Mouse (Mus musculus): ENCODE data around the gene Fxyd4. TPM values are rescaled to one million over a fixed set of nuclear protein-coding genes. Genes with fewer than 3 reads are reported as not detected.

The Fxyd4 gene
- polyA plus RNA-seq, 1 experiment from 2014 or later = 0.73 TPM

GRCm38 (mm10) chr6:117888032-117888431, 49.5 kb downstream of the Fxyd4 start:
- peaks cover 0 to 5% of the 10 kb centered on the region in 2 experiments; a peak in 2 of 4 replicates for H3K4me1 ChIP-seq (ENCODE audit: control insufficient read depth in 2 of 2, insufficient read depth in 2 of 2, low read length in 2 of 2)
- H3K27ac ChIP-seq (replicated peaks in 1 of 2; ENCODE audit: control insufficient read depth in 1 of 2, insufficient read depth in 1 of 2, low read depth in 2 of 2, low read length in 2 of 2) = no peak overlapping the region
- no peaks in the 10 kb centered on the region for H3K9me3 ChIP-seq (ENCODE audit: control insufficient read depth, low read length)
- no peaks in the 10 kb centered on the region for H3K36me3 ChIP-seq (ENCODE audit: control insufficient read depth, insufficient read depth, low read length)
- no peaks in the 10 kb centered on the region for H3K27me3 ChIP-seq (ENCODE audit: control insufficient read depth, insufficient read depth, low read length)
- no peak overlapping the region for H3K4me2 ChIP-seq (ENCODE audit: low read length)
- ATAC-seq (ENCODE audit: insufficient number of reproducible peaks, insufficient read depth, low FRiP score, low read depth) = no peak
- WGBS = 24% methylated on average over 1 of the region's 1 CpGs
- no peak overlapping the region for H3K4me3 ChIP-seq (ENCODE audit: control insufficient read depth in 1 of 2, insufficient read depth in 1 of 2, low read depth in 1 of 2, low read length in 2 of 2)
- H3K9ac ChIP-seq (ENCODE audit: low read length) = no peak overlapping the region

GRCm38 (mm10) chr6:117885943-117886342, 51.5 kb downstream of the Fxyd4 start:
- peaks cover 0 to 5% of the 10 kb centered on the region in 2 experiments; a peak in 2 of 4 replicates for H3K4me1 ChIP-seq (ENCODE audit: control insufficient read depth in 2 of 2, insufficient read depth in 2 of 2, low read length in 2 of 2)
- 74% methylated on average over 2 of the region's 2 CpGs for WGBS
- no peak overlapping the region for H3K4me2 ChIP-seq (ENCODE audit: low read length)
- H3K27me3 ChIP-seq (ENCODE audit: control insufficient read depth, insufficient read depth, low read length) = no peaks in the 10 kb centered on the region
- no peak for ATAC-seq (ENCODE audit: insufficient number of reproducible peaks, insufficient read depth, low FRiP score, low read depth)
- no peak overlapping the region for H3K27ac ChIP-seq (replicated peaks in 1 of 2; ENCODE audit: control insufficient read depth in 1 of 2, insufficient read depth in 1 of 2, low read depth in 2 of 2, low read length in 2 of 2)
- H3K9ac ChIP-seq (ENCODE audit: low read length) = no peak overlapping the region
- no peaks in the 10 kb centered on the region for H3K9me3 ChIP-seq (ENCODE audit: control insufficient read depth, low read length)
- H3K4me3 ChIP-seq (ENCODE audit: control insufficient read depth in 1 of 2, insufficient read depth in 1 of 2, low read depth in 1 of 2, low read length in 2 of 2) = no peak overlapping the region
- no peaks in the 10 kb centered on the region for H3K36me3 ChIP-seq (ENCODE audit: control insufficient read depth, insufficient read depth, low read length)

Small RNAs within 50 kb of the gene (microRNA-seq; reads per million reads assigned to microRNA genes)
- not detected for gene Gm25535

Other genes with a start within 250 kb of the Fxyd4 start
- 75.1 and 81.3 TPM in 2 replicates for gene Zfp637, start 96.5 kb downstream of the Fxyd4 start, polyA plus RNA-seq (2014; fragmentation: Nextera tagmentation; extraction: Ambion mirVana)
- 0.96 and 1.7 TPM in 2 replicates for gene Zfp239, start 75.6 kb downstream of the Fxyd4 start, polyA plus RNA-seq (2014; fragmentation: Nextera tagmentation; extraction: Ambion mirVana)
- 457 and 471 TPM in 2 replicates for gene Hnrnpf, start 37.4 kb downstream of the Fxyd4 start, polyA plus RNA-seq (2014; fragmentation: Nextera tagmentation; extraction: Ambion mirVana)
- gene Rasgef1a, start 73.7 kb upstream of the Fxyd4 start, polyA plus RNA-seq (2014; fragmentation: Nextera tagmentation; extraction: Ambion mirVana) = 0.19 and 0.32 TPM in 2 replicates
- gene Csgalnact2, start 201.4 kb upstream of the Fxyd4 start, polyA plus RNA-seq (2014; fragmentation: Nextera tagmentation; extraction: Ambion mirVana) = 13.4 and 15.8 TPM in 2 replicates